In the genomic region with DNA sequence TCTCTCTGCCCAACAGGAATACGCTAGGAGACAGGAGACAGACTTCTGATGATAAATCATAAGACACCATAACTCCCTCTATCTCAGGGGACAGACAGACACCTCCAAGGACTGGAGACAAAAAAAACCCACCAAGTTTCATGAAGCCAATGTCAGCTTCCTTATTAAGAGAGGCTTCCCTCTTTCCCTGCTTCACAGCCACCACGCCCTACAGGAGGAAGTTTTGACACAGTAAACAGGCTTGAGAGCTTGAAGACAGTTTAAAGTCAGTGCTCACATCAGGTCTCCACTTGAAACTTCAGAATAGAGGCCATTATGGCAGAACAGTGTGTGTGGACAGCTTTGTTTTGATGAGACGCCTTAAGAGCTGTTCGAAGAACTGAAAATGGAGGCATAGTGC, we compare ENCODE assay signal across 26 mouse cellular contexts.
DNase-seq lines count a peak whose midpoint lies in the region; TF ChIP-seq lines count a peak whose summit lies in the region.
"Had no signal": no experiment of that assay in that cellular context is flagged by ENCODE, and none has a peak within 500 bp of the region (broad histone marks: within the 10 kb centered on the region; RNA-seq: fewer than 3 reads in every experiment).

No protein-coding gene starts in this region.

- no peak for TF ChIP-seq POLR2A in bone marrow, adult 2 months (IDR thresholded peaks at IDR 0.05; ENCODE audit: borderline replicate concordance, control insufficient read depth, low read depth, low read length)

- peak overlapping the region; percentile 39; the same call in 1 of the 2 replicates for H3K27ac ChIP-seq in layer of hippocampus, adult 2 months
- H3K27ac ChIP-seq in bone marrow, adult 2 months (ENCODE audit: control insufficient read depth, insufficient read depth, low read depth, low read length, poor library complexity), result peak overlapping the region; percentile 59
- H3K27ac ChIP-seq in brown adipose tissue, adult 24 weeks (replicated peaks; ENCODE audit: low read depth, low read length), result peak overlapping the region; percentile 35; the same call in 1 of the 2 replicates
- H3K27ac ChIP-seq in heart, embryonic 10.5 days, result no peak overlapping the region
- H3K27ac ChIP-seq: limb, embryonic 10.5 days; limb, embryonic 15.5 days; liver, embryonic 14.5 days; midbrain, embryonic 13.5 days had no signal

- H3K9me3 ChIP-seq in heart, embryonic 10.5 days, result no peaks in the 10 kb centered on the region
- H3K9me3 ChIP-seq: embryonic facial prominence, embryonic 12.5 days; heart, embryonic 12.5 days; limb, embryonic 10.5 days; limb, embryonic 15.5 days; megakaryocyte, embryonic 14.5 days; midbrain, embryonic 13.5 days had no signal

- peaks cover 9% of the 10 kb centered on the region for H3K4me1 ChIP-seq in bone marrow, adult 2 months (ENCODE audit: control insufficient read depth, insufficient read depth, low read length)
- peaks cover 5% of the 10 kb centered on the region; the same call in 1 of the 2 replicates for H3K4me1 ChIP-seq in brown adipose tissue, adult 24 weeks (ENCODE audit: control insufficient read depth, insufficient read depth, insufficient read length, low read length)
- H3K4me1 ChIP-seq in heart, embryonic 10.5 days, result peaks cover 19% of the 10 kb centered on the region

- no peaks in the 10 kb centered on the region for H3K36me3 ChIP-seq in splenic B cell, adult 2 months (ENCODE audit: control insufficient read depth, insufficient read depth, low read length, poor library complexity, severe bottlenecking)
- H3K36me3 ChIP-seq in heart, embryonic 10.5 days, result peaks cover 17% of the 10 kb centered on the region; the same call in 1 of the 2 replicates

- no peak for DNase-seq in layer of hippocampus, adult 2 months (ENCODE audit: low spot score in 2 of 2)
- DNase-seq in layer of hippocampus, adult 9-10 months (ENCODE audit: low spot score), result no peak
- DNase-seq in splenic B cell, adult 2 months (ENCODE audit: low read depth, low spot score), result peak; percentile 9
- DNase-seq in heart, embryonic 10.5 days (ENCODE audit: low spot score), result no peak
- DNase-seq: adrenal gland, adult 2 months; adrenal gland, postnatal 36 days; B cell, adult 2 months; cerebellum, adult 11 months; cerebellum, adult 9-10 months; cerebellum, postnatal 36 days; kidney, adult 2 months; kidney, postnatal 36 days; layer of hippocampus, adult 9-11 months; lung, adult 2 months; lung, postnatal 14 days; right cerebral cortex, adult 18-20 months; spleen, adult 18-20 months had no signal

- TF ChIP-seq CTCF in layer of hippocampus, adult 2 months (conservative IDR thresholded peaks at IDR 0.05), result no peak
- TF ChIP-seq CTCF in bone marrow, adult 2 months (IDR thresholded peaks at IDR 0.05; ENCODE audit: control insufficient read depth, insufficient read depth, low read length), result no peak

- no peak overlapping the region for H3K4me3 ChIP-seq in layer of hippocampus, adult 2 months
- no peak overlapping the region for H3K4me3 ChIP-seq in bone marrow, adult 2 months (replicated peaks; ENCODE audit: control insufficient read depth, low read depth, low read length)
- no peak overlapping the region for H3K4me3 ChIP-seq in brown adipose tissue, adult 24 weeks (ENCODE audit: insufficient read depth, low read depth, low read length)
- H3K4me3 ChIP-seq in heart, embryonic 10.5 days, result no peak overlapping the region
- H3K4me3 ChIP-seq: embryonic facial prominence, embryonic 12.5 days; heart, embryonic 12.5 days; limb, embryonic 10.5 days; limb, embryonic 15.5 days; megakaryocyte, embryonic 14.5 days; midbrain, embryonic 13.5 days had no signal

- no peaks in the 10 kb centered on the region for H3K27me3 ChIP-seq in splenic B cell, adult 2 months (ENCODE audit: control insufficient read depth, insufficient read depth, low read length, poor library complexity, severe bottlenecking)
- H3K27me3 ChIP-seq in heart, embryonic 10.5 days (ENCODE audit: insufficient read depth, poor library complexity, severe bottlenecking), result no peaks in the 10 kb centered on the region
- H3K27me3 ChIP-seq: embryonic facial prominence, embryonic 12.5 days; heart, embryonic 12.5 days; limb, embryonic 15.5 days; megakaryocyte, embryonic 14.5 days; midbrain, embryonic 13.5 days had no signal

- WGBS in bone marrow, adult 2 months, result 67% methylated on average over 4 of the region's 4 CpGs
- WGBS in heart, embryonic 10.5 days, result 86% methylated on average over 4 of the region's 4 CpGs
